Mouse (Mus musculus) granulocyte monocyte progenitor cell, adult 5-6 weeks (primary cell): ENCODE results near the gene Pdgfa. TPM values are rescaled to one million over a fixed set of nuclear protein-coding genes. Genes with fewer than 3 reads are reported as not detected.

Experiments
- ATAC-seq: replicated peaks from 2 replicates; pipeline ENCODE4 v1.8.0; 2016; ENCODE audit warnings: mild to moderate bottlenecking, moderate TSS enrichment, inconsistent platforms; ENCODE audit not compliant: poor library complexity, severe bottlenecking
- total RNA-seq, 2 experiments: library from RNA; stranded (forward) in 1 of 2; stranded (reverse) in 1 of 2; fragments of 200-712, 200-1000 nt in 1 of 2; fragments of >200 nt in 1 of 2; fragmentation: Nextera tagmentation in 1 of 2; gene quantifications; 2 replicates each; pipeline ENCODE4 v1.2.3; 2014 to 2017

Gene Pdgfa
- total RNA-seq, 2 experiments from 2014 or later, result not detected

GRCm38 (mm10) chr5:138966033-138966724, 31.0 kb downstream of the Pdgfa start:
- ATAC-seq, result no peak

- ATAC-seq, result no peak
Observed at GRCm38 (mm10) chr5:138965590-138965989, 31.6 kb downstream of the Pdgfa start.

- peak; percentile 49 for ATAC-seq
Observed at GRCm38 (mm10) chr5:138956427-138956833, 40.7 kb downstream of the Pdgfa start.

GRCm38 (mm10) chr5:138953986-138954385, 43.2 kb downstream of the Pdgfa start:
- ATAC-seq, result no peak

- no peak for ATAC-seq
Observed at GRCm38 (mm10) chr5:138952969-138953368, 44.2 kb downstream of the Pdgfa start.

GRCm38 (mm10) chr5:138951305-138951704, 45.9 kb downstream of the Pdgfa start:
- no peak for ATAC-seq

- ATAC-seq, result no peak
Observed at GRCm38 (mm10) chr5:138949165-138949564, 48.0 kb downstream of the Pdgfa start.

GRCm38 (mm10) chr5:138948031-138948980, 48.9 kb downstream of the Pdgfa start:
- no peak for ATAC-seq

GRCm38 (mm10) chr5:138947487-138947886, 49.7 kb downstream of the Pdgfa start:
- no peak for ATAC-seq

- ATAC-seq, result no peak
Observed at GRCm38 (mm10) chr5:138946931-138947330, 50.2 kb downstream of the Pdgfa start.

GRCm38 (mm10) chr5:138945011-138945410, 52.2 kb downstream of the Pdgfa start:
- no peak for ATAC-seq

GRCm38 (mm10) chr5:138944551-138944950, 52.6 kb downstream of the Pdgfa start:
- no peak for ATAC-seq

- no peak for ATAC-seq
Observed at GRCm38 (mm10) chr5:138941842-138942241, 55.3 kb downstream of the Pdgfa start.

GRCm38 (mm10) chr5:138940576-138940975, 56.6 kb downstream of the Pdgfa start:
- no peak for ATAC-seq

- ATAC-seq, result no peak
Observed at GRCm38 (mm10) chr5:138938572-138939163, 58.5 kb downstream of the Pdgfa start.

GRCm38 (mm10) chr5:138936399-138937089, 60.6 kb downstream of the Pdgfa start:
- ATAC-seq, result no peak

GRCm38 (mm10) chr5:138934540-138934939, 62.6 kb downstream of the Pdgfa start:
- ATAC-seq, result peak; percentile 33

- peak; percentile 28 for ATAC-seq
Observed at GRCm38 (mm10) chr5:138932460-138933432, 64.4 kb downstream of the Pdgfa start.

GRCm38 (mm10) chr5:138931836-138932235, 65.3 kb downstream of the Pdgfa start:
- no peak; the same call in 1 of the 2 replicates for ATAC-seq
